Mouse (Mus musculus): Measurements from ENCODE around the gene Fam210b. TPM values are rescaled to one million over a fixed set of nuclear protein-coding genes. Genes with fewer than 3 reads are reported as not detected.

Gene Fam210b
- polyA plus RNA-seq (2017; shearing (Covaris generic)): 14.5 TPM

DNA sequence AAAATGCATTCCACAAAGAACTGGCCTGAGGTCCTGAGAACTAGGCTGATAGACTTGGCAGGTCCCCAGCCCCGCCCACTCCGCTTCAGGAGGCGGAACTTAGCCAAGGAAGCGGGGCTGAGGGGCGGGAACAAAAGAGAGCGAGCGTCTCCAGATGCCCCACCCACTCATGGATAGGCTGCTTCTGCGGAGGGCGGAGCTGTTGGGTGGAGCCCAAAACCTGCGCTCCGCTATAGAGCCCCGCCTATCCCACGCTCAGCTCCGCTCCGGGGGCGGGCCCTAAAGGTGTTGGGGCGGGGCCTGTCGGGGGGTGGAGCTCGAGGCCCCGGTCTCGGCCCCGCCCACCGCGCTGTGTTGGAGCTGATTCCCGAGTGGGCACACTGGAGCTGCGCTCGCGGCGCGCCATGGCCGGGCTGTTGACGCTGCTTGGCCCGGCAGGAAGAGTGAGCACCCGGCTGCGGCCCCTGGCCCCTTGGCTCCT lies at the start of gene Fam210b:
Gene Fam210b (plus strand): TSS at position 308 of the 481 bp plus-strand sequence.

DNA sequence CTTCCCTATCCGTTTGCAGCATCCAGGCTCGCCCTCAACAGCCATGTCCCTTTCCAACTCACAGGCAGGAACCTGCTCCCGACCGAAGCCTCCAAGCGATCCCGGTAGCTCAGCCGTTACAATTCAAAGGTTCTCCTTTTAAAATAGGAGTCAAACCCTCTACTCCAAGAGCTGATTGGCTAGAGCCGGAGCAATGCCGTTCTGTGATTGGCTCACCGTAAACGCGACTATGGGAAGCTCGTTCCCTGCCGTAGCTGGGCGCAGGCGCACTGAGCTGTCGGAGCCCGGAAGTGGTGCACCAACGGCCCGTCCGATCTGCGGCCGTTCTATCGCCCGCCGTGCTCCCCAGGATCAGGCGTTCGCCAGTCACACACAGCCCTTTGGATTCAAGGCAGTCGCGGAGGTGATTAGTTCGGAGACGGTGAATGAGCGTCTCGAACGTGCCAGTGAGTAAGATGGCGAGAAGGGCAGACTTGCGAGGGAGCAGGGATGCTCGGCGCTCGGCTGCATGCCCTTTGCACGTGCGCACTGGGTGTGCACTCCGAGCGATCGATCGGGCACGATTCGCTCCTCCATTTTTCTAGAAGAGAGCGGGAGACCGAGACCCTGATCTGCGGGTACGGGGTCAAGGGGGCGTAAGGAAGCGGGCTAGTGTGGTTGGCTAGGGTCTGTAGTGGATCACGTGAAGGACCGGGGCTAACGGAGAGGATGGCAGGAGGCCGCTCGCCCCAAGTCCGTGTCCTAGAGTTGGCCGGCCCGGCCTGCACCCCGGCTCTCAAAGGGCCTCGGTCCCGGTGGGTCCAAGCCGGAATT lies 25.3 kb downstream of the Fam210b start, which contains the start of the genes Aurka and Cstf1:
Gene Aurka (minus strand): TSS at position 125 of the 813 bp plus-strand sequence.
Gene Cstf1 (plus strand): TSS at position 271 of the 813 bp plus-strand sequence.

GRCm38 (mm10) chr2:172393391-172394051 lies 48.2 kb downstream of the Fam210b start, which contains the start of gene Cass4:
Cass4 (plus strand) TSS chr2:172393794.

Other genes with a start within 250 kb of the Fam210b start
- not detected for gene Mc3r, start 97.1 kb upstream of the Fam210b start, polyA plus RNA-seq (2017; shearing (Covaris generic))
- gene Aurka, start 25.0 kb downstream of the Fam210b start, polyA plus RNA-seq (2017; shearing (Covaris generic)): 4.9 TPM
- gene Cstf1, start 25.1 kb downstream of the Fam210b start, polyA plus RNA-seq (2017; shearing (Covaris generic)): 40.6 TPM
- 6.4 TPM for gene Cass4, start 48.2 kb downstream of the Fam210b start, polyA plus RNA-seq (2017; shearing (Covaris generic))
- 162 TPM for gene Rtf2, start 95.0 kb downstream of the Fam210b start, polyA plus RNA-seq (2017; shearing (Covaris generic))
- 5.1 TPM for gene Gcnt7, start 113.0 kb downstream of the Fam210b start, polyA plus RNA-seq (2017; shearing (Covaris generic))
- gene Fam209, start 127.0 kb downstream of the Fam210b start, polyA plus RNA-seq (2017; shearing (Covaris generic)): 1.1 TPM
- not detected for gene Tfap2c, start 204.0 kb downstream of the Fam210b start, polyA plus RNA-seq (2017; shearing (Covaris generic))

Data from CD4-positive, CD25-positive, alpha-beta regulatory T cell, adult 9 weeks (primary cell).